Mouse (Mus musculus) ES-E14 (cell line): ENCODE measurements around the gene Cnpy3.

Source experiments
- MAFK ChIP-seq: IDR thresholded peaks from 2 replicates; pipeline ENCODE4 v1.6.1; 2014; ENCODE audit warnings: mild to moderate bottlenecking, low read depth, low read length, inconsistent platforms; ENCODE audit not compliant: insufficient read depth
- ZC3H11A ChIP-seq: IDR thresholded peaks from 2 replicates; pipeline ENCODE4 v1.6.1; 2012; ENCODE audit warnings: low read depth, mild to moderate bottlenecking, inconsistent platforms, low read length, borderline replicate concordance
- ZNF384 ChIP-seq: IDR thresholded peaks from 2 replicates; pipeline ENCODE4 v1.6.1; 2012; ENCODE audit warnings: low read depth, low read length, inconsistent platforms

GRCm38 (mm10) chr17:46712442-46712841 lies 39.6 kb downstream of the Cnpy3 start:
- TF ChIP-seq MAFK (no peak), ZNF384 (no peak), ZC3H11A (no peak)
